Mouse (Mus musculus) neural tube, embryonic 12.5 days (tissue): ENCODE data around the gene Bbs9. TPM values are rescaled to one million over a fixed set of nuclear protein-coding genes. Genes with fewer than 3 reads are reported as not detected.

Experiments
- ATAC-seq: fragments of 200-750 bp; cut with Nextera tagmentation; 2 replicates; pipeline ENCODE4 v1.8.0; 2017; ENCODE audit warnings: low read depth, mild to moderate bottlenecking, moderate TSS enrichment, moderate library complexity; ENCODE audit not compliant: low FRiP score
- H3K27ac ChIP-seq: fragments of 300-500 bp; sonication (generic); 2 replicates; pipeline ENCODE4 v1.5.1; 2016
- H3K27me3 ChIP-seq: fragments of 300-500 bp; sonication (generic); replicated peaks from 2 replicates; pipeline ENCODE4 v1.6.1; 2016; ENCODE audit warnings: mild to moderate bottlenecking
- H3K36me3 ChIP-seq: fragments of 300-500 bp; sonication (generic); 2 replicates; pipeline ENCODE4 v1.6.1; 2016; ENCODE audit warnings: mild to moderate bottlenecking
- H3K4me1 ChIP-seq: fragments of 300-500 bp; sonication (generic); 2 replicates; pipeline ENCODE4 v1.6.1; 2016
- H3K4me2 ChIP-seq: fragments of 300-500 bp; sonication (generic); replicated peaks from 2 replicates; pipeline ENCODE4 v1.6.1; 2016; ENCODE audit warnings: mild to moderate bottlenecking
- H3K4me3 ChIP-seq: fragments of 300-500 bp; sonication (generic); 2 replicates; pipeline ENCODE4 v1.5.1; 2016
- H3K9ac ChIP-seq: fragments of 300-500 bp; sonication (generic); 2 replicates; pipeline ENCODE4 v1.6.1; 2016; ENCODE audit warnings: mild to moderate bottlenecking
- H3K9me3 ChIP-seq: fragments of 300-500 bp; sonication (generic); 2 replicates; pipeline ENCODE4 v1.6.1; 2016; ENCODE audit warnings: mild to moderate bottlenecking
- WGBS: fragments of 180-500 bp; shearing (Covaris S2); methylation state at CpG from one replicate; pipeline ENCODE4 v1.1.7; 2016; 5-methylcytosine and 5-hydroxymethylcytosine counted together
- polyA plus RNA-seq: library from polyadenylated mRNA; unstranded; fragments of >200 nt; fragmentation: Nextera tagmentation; extraction: Ambion mirVana; gene quantifications from 2 replicates; pipeline ENCODE4 v1.2.1, GENCODE M21; 2016

Bbs9 gene
- 18.4 and 18.5 TPM in 2 replicates for polyA plus RNA-seq

DNA sequence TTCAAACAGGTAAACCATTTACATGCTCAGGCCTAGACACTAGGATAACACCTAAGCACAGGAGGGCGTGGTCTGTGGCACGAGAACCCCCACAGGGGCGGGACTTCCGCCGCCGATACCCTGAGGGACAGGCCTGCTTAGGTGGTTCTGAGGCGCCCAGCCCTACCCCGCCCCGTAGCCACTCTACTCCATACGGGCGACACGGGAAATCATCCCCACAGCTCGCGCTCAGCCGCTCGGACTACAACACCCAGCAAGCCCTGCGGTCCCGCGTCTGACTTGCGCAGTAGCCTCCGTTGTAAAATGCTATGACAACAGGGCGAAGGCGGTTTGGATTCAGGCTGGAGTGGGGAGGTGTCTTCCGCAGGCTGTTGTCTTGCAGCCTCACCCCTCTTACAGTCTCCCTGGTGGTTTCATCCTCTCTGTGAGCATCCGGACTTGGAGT lies at the start of gene Bbs9:
Bbs9 (plus strand) TSS at position 292 of the 445 bp plus-strand sequence.
- Histone ChIP-seq H3K9me3 (no peaks in the 10 kb centered on the region), H3K36me3 (no peaks in the 10 kb centered on the region), H3K27ac (no peak within 1 kb of the TSS), H3K4me3 (peak within 1 kb of the TSS; percentile 60), H3K27me3 (no peaks in the 10 kb centered on the region), H3K9ac (peak within 1 kb of the TSS; percentile 58), H3K4me2 (peak within 1 kb of the TSS; percentile 90), H3K4me1 (no peaks in the 10 kb centered on the region)
- under 1% methylated on average over 25 of the region's 25 CpGs for WGBS
- ATAC-seq: peak; percentile 100

DNA sequence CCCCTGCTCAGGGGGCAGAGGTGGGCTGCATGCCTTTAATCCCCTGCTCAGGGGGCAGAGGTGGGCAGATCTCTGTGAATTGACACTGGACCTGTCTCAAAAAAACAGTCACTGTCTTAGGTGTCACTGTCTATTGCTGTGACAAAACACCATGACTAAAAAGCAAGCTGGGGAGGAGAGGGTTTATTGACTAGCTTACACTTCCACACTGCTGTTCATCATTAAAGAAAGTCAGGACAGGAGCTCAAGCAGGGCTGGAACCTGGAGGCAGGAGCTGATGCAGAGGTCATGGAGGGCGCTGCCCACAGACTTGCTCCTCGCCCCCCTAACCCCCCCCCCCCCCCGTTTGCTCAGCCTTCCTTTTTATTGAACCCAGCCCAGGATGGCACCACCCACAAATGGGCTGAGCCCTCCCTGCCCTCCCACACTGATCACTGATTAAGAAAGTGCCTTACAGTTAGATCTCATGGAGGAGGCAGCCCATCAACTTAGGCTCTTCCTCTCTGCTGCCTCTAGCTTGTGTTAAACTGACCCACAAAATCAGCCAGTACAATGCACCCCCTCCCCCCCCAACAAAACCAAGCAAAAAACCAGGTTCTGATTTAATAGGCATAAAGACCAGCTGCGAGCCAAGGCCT lies 47.4 kb upstream of the Bbs9 start:
- Histone ChIP-seq H3K4me3 (no peak overlapping the region), H3K4me1 (no peaks in the 10 kb centered on the region), H3K27me3 (no peaks in the 10 kb centered on the region), H3K36me3 (no peaks in the 10 kb centered on the region), H3K9ac (no peak overlapping the region), H3K27ac (no peak overlapping the region), H3K4me2 (no peak overlapping the region), H3K9me3 (no peaks in the 10 kb centered on the region)
- 35% methylated on average over 4 of the region's 4 CpGs for WGBS
- no peak for ATAC-seq

DNA sequence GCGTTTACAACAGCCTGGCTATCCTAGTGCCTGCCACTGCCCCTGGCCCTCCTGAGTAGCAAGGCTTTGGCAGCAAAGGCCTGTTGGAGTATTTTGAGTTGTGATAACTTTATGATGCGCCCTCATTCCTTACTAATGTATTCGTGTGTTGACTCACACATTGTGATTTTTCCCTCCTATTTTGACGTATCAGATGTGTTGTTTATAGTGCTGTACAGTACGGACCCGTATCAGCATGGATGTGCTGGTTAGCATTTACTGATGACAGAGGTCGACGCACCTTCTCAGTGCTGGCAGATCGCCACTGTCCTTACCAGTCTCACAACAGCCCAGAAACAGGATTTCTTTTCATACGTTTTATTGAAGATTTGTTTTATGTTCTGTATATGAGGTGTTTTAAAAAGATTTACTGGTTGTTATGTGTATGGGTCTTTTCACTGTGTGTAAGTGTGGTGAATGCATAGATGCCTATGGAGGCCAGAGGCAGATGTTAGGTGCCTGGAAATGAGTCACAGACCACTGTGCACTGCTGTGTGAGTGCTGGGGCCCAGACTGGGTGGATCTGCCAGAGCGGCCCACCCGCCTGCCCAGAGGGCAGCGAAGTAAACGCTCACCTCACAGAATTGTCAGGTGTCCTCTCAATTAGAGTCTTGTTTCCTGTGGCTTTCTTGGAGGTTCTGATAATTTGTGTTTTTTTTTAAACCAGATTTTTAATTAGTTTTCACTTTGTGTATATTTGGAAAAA lies 46.7 kb upstream of the Bbs9 start:
- no peaks in the 10 kb centered on the region for H3K27me3 ChIP-seq
- no peak overlapping the region for H3K4me2 ChIP-seq
- H3K4me3 ChIP-seq: no peak overlapping the region
- H3K9me3 ChIP-seq: no peaks in the 10 kb centered on the region
- 82% methylated on average over 14 of the region's 14 CpGs for WGBS
- no peaks in the 10 kb centered on the region for H3K36me3 ChIP-seq
- H3K4me1 ChIP-seq: no peaks in the 10 kb centered on the region
- no peak overlapping the region for H3K9ac ChIP-seq
- ATAC-seq: no peak
- H3K27ac ChIP-seq: no peak overlapping the region

DNA sequence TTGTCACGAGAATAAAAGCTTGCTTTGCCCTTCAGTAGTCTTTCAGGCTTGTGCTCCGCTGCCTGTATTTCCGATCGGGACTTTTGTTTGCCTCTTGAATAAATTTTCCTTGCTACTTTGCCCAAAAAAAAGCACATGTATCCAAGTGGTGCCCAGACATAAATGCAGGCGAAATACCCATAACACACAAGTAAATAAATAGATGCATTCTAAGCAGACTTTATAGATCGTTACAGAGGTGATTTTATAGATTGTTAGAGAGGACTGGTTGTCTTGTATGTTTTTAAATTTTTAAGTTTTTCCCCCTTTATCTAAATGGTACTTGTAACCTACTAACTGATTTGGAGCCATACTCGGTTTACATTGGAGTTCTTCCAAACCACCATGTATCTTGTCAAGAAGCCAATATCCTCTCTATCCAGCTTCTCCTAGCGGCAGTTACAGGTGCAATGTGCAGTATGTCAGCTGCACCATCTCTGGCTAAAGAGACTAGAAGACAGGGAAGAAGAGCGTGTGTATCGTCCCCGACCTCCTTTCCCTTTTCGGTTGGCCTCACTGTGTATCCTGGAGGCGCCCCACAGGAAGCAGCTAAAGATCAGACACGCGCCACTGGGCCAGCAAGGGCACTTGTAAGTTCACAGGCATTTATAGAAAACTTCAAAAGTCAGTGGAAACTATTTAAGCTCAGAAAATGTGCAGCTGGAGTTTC lies 45.8 kb upstream of the Bbs9 start:
- ATAC-seq: no peak
- WGBS: 76% methylated on average over 15 of the region's 15 CpGs
- H3K9me3 ChIP-seq: no peaks in the 10 kb centered on the region

DNA sequence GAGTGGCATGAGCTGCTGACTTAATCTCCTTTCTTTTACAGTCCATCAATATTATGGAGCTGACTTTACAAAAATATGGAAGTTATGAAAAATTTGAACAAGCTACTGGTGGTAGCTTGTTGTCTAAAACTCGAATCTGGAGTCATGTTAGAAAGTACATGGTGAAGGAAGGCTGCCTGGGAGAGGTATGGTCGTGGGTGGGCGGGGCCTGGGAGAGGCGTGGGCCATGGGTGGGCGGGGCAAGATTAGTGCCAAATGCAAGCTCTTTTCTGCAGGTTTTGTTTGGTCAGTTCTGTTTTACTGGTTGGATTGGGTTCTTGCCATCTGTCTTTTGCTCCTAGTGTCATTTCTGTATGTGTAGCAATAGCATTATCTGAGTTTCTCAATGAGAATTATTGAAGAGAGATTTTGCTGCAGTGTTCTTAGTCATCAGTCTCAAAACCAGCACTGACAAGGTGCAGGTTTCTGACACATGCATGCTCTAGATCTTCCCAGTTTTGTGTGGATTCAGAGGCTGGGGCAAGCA lies 45.1 kb upstream of the Bbs9 start:
- Histone ChIP-seq H3K4me2 (no peak overlapping the region), H3K4me1 (no peaks in the 10 kb centered on the region), H3K27me3 (no peaks in the 10 kb centered on the region), H3K4me3 (no peak overlapping the region), H3K9ac (no peak overlapping the region), H3K36me3 (no peaks in the 10 kb centered on the region), H3K27ac (no peak overlapping the region), H3K9me3 (no peaks in the 10 kb centered on the region)
- no peak for ATAC-seq
- 49% methylated on average over 5 of the region's 5 CpGs for WGBS

More for the DNA sequence above, 45.8 kb upstream of the Bbs9 start:
- Histone ChIP-seq H3K36me3 (no peaks in the 10 kb centered on the region), H3K27ac (no peak overlapping the region), H3K4me3 (no peak overlapping the region), H3K4me1 (no peaks in the 10 kb centered on the region), H3K27me3 (no peaks in the 10 kb centered on the region), H3K4me2 (no peak overlapping the region), H3K9ac (no peak overlapping the region)

DNA sequence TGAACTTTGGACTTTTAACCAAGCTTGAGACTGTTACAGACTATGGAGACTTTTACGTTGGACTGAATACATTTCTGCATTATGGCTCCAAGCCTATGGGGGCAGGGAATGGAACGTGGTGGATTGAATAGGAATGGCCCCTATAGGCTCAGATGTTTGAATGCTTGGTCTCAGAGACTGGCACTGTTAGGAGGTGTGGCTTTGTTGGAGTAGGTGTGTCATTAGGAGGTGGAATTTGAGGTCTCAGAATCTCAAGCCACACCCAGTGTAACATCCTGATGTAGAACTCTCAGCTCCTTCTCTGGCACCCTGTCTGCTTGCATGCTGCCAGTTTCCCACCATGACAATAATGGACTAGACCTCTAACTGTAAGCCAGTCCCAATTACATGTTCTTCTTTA lies 42.3 kb upstream of the Bbs9 start:
- Histone ChIP-seq H3K9me3 (no peaks in the 10 kb centered on the region), H3K4me1 (no peaks in the 10 kb centered on the region), H3K27ac (no peak overlapping the region), H3K27me3 (no peaks in the 10 kb centered on the region), H3K4me2 (no peak overlapping the region), H3K36me3 (no peaks in the 10 kb centered on the region), H3K9ac (no peak overlapping the region), H3K4me3 (no peak overlapping the region)
- ATAC-seq: no peak
- 84% methylated on average over 2 of the region's 2 CpGs for WGBS

DNA sequence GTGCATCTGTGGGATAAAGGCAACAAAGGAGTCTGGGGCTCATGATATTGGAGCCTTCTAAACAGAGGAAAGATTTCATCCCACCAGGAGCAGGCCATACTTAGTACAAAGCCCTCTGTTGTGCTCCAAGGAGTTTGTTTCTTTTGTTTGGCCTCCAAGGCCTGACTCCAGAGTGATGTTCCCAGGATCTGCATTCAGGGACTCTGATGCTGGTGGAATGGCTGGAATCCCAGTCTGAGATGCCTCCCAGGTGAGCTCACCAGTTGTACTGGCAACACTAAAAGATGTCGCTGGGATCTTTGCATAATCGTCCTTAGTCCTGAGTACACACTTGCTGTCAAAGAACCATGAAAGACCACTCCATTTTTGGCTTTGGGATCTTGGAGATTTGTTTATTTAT lies 41.4 kb upstream of the Bbs9 start:
- no peaks in the 10 kb centered on the region for H3K9me3 ChIP-seq
- no peaks in the 10 kb centered on the region for H3K4me1 ChIP-seq
- no peak overlapping the region for H3K4me2 ChIP-seq
- H3K27me3 ChIP-seq: no peaks in the 10 kb centered on the region
- 88% methylated on average over 2 of the region's 2 CpGs for WGBS
- no peaks in the 10 kb centered on the region for H3K36me3 ChIP-seq
- no peak overlapping the region for H3K9ac ChIP-seq
- no peak overlapping the region for H3K27ac ChIP-seq
- H3K4me3 ChIP-seq: no peak overlapping the region
- ATAC-seq: no peak

DNA sequence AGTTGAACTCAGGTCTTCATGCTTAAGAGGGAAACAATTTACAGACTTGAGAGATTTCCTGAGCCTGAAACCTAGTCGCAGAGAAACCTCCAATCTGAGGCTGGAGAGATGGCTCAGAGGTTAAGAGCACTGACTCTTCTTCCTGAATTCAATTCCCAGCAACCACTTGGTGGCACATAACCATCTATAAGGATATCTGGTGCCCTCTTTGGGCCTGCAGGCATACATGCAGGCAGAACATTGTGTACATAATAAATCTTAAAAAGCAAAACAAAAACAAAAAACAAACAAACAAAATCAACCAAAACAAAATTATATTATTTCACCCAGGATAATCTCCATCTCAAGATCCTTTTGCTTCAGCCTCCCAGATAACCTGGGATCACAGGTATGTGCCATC lies 36.7 kb upstream of the Bbs9 start:
- Histone ChIP-seq H3K4me1 (no peaks in the 10 kb centered on the region), H3K36me3 (peaks cover 3% of the 10 kb centered on the region; the same call in 1 of the 2 replicates), H3K4me3 (no peak overlapping the region), H3K9me3 (no peaks in the 10 kb centered on the region), H3K4me2 (no peak overlapping the region), H3K27ac (no peak overlapping the region), H3K27me3 (no peaks in the 10 kb centered on the region), H3K9ac (no peak overlapping the region)
- WGBS: 85% methylated on average over 1 of the region's 1 CpGs
- ATAC-seq: no peak

DNA sequence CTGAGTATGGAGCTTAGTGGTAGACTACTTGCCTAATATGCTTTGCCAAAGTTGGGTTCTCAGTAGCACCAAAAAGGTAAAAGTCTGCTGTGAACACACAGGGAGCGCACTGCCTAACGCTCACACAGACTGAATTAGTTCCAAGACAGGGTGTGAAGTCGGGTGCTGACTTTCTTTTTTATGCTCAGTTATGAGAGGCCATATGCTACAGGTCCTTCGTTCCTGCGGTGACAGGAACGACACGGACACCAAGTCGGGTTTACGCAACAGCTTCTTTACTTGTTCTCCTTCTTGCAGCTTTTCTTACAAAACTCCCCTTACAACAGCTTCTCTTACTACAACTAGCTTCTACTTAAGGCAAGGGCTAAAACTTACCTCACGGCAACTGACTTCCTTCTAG lies 32.4 kb upstream of the Bbs9 start:
- Histone ChIP-seq H3K27me3 (no peaks in the 10 kb centered on the region), H3K4me3 (no peak overlapping the region), H3K4me1 (no peaks in the 10 kb centered on the region), H3K27ac (no peak overlapping the region), H3K9ac (no peak overlapping the region), H3K36me3 (peaks cover 28% of the 10 kb centered on the region), H3K9me3 (no peaks in the 10 kb centered on the region), H3K4me2 (no peak overlapping the region)
- ATAC-seq: no peak
- WGBS: 90% methylated on average over 10 of the region's 10 CpGs

DNA sequence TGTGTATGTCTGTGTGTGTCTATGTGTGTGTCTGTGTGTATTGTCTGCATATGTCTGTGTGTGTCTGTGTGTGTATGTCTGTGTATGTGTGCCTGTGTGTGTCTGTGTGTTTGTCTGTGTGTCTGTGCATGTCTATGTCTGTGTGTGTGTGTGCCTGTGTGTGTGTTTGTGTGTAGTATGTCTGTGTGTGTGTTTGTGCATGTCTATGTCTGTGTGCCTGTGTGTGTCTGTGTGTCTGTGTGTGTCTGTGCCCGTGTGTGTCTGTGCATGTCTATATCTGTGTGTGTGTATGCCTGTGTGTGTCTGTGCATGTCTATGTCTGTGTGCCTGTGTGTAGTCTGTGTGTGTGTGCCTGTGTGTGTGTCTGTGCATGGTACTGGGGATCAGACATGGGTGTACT lies 30.4 kb upstream of the Bbs9 start:
- 81% methylated on average over 1 of the region's 1 CpGs for WGBS
- no peak overlapping the region for H3K4me2 ChIP-seq
- H3K36me3 ChIP-seq: peaks cover 45% of the 10 kb centered on the region

DNA sequence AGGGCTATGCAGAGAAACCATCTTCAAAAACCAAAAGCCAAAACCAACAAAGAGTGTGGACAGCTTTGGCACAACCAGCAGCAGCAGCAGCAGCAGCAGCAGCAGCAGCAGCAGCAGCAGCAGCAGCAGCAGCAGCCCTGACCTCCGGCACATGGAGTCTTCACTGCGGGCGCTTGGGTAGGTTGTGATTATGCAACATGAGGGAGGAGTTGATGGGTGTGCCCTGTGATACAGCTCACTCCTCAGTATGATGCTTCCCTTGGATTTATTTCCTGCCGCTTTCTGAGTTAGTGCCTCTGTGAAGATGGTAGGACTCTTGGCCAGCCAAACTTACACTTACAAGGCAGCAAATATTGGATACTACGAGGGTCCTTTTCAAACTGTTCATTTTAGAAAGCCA lies 28.3 kb upstream of the Bbs9 start:
- no peak for ATAC-seq
- H3K27ac ChIP-seq: no peak overlapping the region
- no peak overlapping the region for H3K9ac ChIP-seq
- no peaks in the 10 kb centered on the region for H3K9me3 ChIP-seq
- no peak overlapping the region for H3K4me2 ChIP-seq
- 94% methylated on average over 5 of the region's 5 CpGs for WGBS
- no peaks in the 10 kb centered on the region for H3K27me3 ChIP-seq
- H3K36me3 ChIP-seq: peaks cover 60% of the 10 kb centered on the region
- no peaks in the 10 kb centered on the region for H3K4me1 ChIP-seq
- no peak overlapping the region for H3K4me3 ChIP-seq

More for the DNA sequence above, 30.4 kb upstream of the Bbs9 start:
- no peaks in the 10 kb centered on the region for H3K4me1 ChIP-seq
- H3K27me3 ChIP-seq: no peaks in the 10 kb centered on the region
- H3K27ac ChIP-seq: no peak overlapping the region
- H3K9ac ChIP-seq: no peak overlapping the region
- ATAC-seq: no peak
- H3K4me3 ChIP-seq: no peak overlapping the region
- H3K9me3 ChIP-seq: no peaks in the 10 kb centered on the region

DNA sequence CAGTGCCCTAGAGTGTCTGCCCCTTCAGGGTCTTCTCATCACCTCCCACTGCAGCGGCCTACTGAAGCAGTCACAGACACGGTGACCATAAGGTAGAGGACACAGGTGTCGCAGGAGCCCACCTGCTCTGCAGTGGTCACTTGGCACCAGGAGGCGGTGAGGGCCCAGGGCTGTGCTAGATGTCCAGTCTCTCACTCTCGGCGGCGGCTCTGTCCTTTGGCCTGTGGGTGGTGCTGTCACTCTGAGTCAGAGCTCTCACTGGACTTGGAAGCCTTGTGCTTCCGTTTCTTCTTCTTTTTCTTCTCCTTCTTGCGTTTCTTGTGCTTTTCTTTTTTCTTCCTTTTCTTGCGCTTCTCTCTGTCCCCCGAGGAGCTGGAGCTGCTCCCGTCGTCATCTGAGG lies 27.1 kb upstream of the Bbs9 start:
- H3K36me3 ChIP-seq: peaks cover 72% of the 10 kb centered on the region
- no peak overlapping the region for H3K4me3 ChIP-seq
- H3K4me1 ChIP-seq: no peaks in the 10 kb centered on the region
- no peak overlapping the region for H3K9ac ChIP-seq
- H3K27ac ChIP-seq: no peak overlapping the region
- no peak overlapping the region for H3K4me2 ChIP-seq
- no peaks in the 10 kb centered on the region for H3K27me3 ChIP-seq
- H3K9me3 ChIP-seq: no peaks in the 10 kb centered on the region
- ATAC-seq: no peak
- 88% methylated on average over 13 of the region's 13 CpGs for whole genome bisulfite sequencing
